Mouse (Mus musculus): Measurements from ENCODE around the gene Syt7. TPM values are rescaled to one million over a fixed set of nuclear protein-coding genes. Genes with fewer than 3 reads are reported as not detected.

Syt7 gene
- polyA plus RNA-seq, 1 experiment from 2014 or later, result 1.5 TPM

- WGBS, result 76% methylated on average over 9 of the region's 9 CpGs
- no peaks in the 10 kb centered on the region for H3K9me3 ChIP-seq
- no peak for DNase-seq (ENCODE audit: low spot score)
- peaks cover 17% of the 10 kb centered on the region for H3K27me3 ChIP-seq (ENCODE audit: insufficient read depth, poor library complexity, severe bottlenecking)
- H3K4me1 ChIP-seq (replicated peaks), result peaks cover 17% of the 10 kb centered on the region
- H3K36me3 ChIP-seq, result no peaks in the 10 kb centered on the region
- no peak overlapping the region for H3K27ac ChIP-seq
- H3K4me3 ChIP-seq, result no peak overlapping the region
These were observed 45.1 kb downstream of the Syt7 start for GRCm38 (mm10) chr19:10433879-10434540.

DNA sequence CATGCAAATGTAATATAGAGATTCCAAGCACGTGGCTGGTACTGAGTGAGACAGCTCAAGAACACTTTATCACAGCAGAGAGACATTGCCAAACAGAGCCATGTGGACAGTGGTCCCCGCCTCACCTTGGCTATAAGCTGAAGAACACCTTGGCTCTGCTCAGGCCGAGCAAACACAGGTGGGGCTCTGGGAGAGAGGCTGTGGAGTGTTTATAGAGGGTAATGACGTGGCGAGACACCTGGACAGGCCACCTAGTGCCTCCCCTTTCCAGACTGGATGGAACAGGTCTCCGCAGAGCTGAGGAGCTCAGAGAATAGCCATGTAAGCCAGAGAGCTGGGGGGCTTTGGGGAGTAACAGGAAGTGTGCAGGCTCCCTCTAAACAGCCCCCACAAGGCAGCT is 46.0 kb downstream of the Syt7 start:
- no peaks in the 10 kb centered on the region for H3K9me3 ChIP-seq
- peaks cover 17% of the 10 kb centered on the region for H3K4me1 ChIP-seq (replicated peaks)
- 0 out of 2 replicates have a peak, but pooled peaks cover 3% of the 10 kb centered on the region for H3K36me3 ChIP-seq
- no peak for DNase-seq (ENCODE audit: low spot score)
- 79% methylated on average over 6 of the region's 6 CpGs for WGBS
- H3K27ac ChIP-seq, result no peak overlapping the region
- no peak overlapping the region for H3K4me3 ChIP-seq
- H3K27me3 ChIP-seq (ENCODE audit: insufficient read depth, poor library complexity, severe bottlenecking), result peaks cover 17% of the 10 kb centered on the region

GRCm38 (mm10) chr19:10435908-10436307 is 47.0 kb downstream of the Syt7 start:
- 44% methylated on average over 3 of the region's 3 CpGs for WGBS
- peak; percentile 69 for DNase-seq (ENCODE audit: low spot score)
- Histone ChIP-seq H3K27ac (no peak overlapping the region), H3K4me1 (replicated peaks) (peaks cover 9% of the 10 kb centered on the region), H3K4me3 (no peak overlapping the region), H3K27me3 (ENCODE audit: insufficient read depth, poor library complexity, severe bottlenecking) (peaks cover 14% of the 10 kb centered on the region; the same call in 1 of the 2 replicates), H3K36me3 (0 out of 2 replicates have a peak, but pooled peaks cover 3% of the 10 kb centered on the region), H3K9me3 (no peaks in the 10 kb centered on the region)

DNA sequence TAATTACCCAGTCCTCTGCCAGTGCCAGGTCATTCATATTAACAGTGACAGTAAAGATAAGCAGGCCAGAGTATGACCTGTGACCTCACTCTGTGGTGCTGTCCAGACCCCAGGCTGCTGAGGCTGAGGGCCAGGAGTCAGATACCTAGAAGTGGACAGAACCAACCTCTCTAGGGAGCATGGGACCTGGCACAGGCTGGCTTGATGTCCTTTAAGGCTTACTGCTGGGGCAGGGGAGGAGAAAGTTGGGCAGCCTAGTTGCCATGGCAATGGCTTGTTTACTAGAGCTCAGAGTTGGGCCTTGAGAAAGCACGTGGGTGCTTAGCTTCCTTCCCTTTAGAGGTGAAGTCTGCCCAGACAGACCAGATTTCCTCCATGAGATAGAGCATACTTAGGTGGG is 47.8 kb downstream of the Syt7 start:
- no peaks in the 10 kb centered on the region for H3K9me3 ChIP-seq
- no peak overlapping the region for H3K27ac ChIP-seq
- H3K27me3 ChIP-seq (ENCODE audit: insufficient read depth, poor library complexity, severe bottlenecking), result peaks cover 14% of the 10 kb centered on the region; the same call in 1 of the 2 replicates
- H3K4me1 ChIP-seq (replicated peaks), result peaks cover 1% of the 10 kb centered on the region; the same call in 1 of the 2 replicates
- 61% methylated on average over 1 of the region's 1 CpGs for WGBS
- H3K4me3 ChIP-seq, result no peak overlapping the region
- 0 out of 2 replicates have a peak, but pooled peaks cover 3% of the 10 kb centered on the region for H3K36me3 ChIP-seq
- DNase-seq (ENCODE audit: low spot score), result no peak

DNA sequence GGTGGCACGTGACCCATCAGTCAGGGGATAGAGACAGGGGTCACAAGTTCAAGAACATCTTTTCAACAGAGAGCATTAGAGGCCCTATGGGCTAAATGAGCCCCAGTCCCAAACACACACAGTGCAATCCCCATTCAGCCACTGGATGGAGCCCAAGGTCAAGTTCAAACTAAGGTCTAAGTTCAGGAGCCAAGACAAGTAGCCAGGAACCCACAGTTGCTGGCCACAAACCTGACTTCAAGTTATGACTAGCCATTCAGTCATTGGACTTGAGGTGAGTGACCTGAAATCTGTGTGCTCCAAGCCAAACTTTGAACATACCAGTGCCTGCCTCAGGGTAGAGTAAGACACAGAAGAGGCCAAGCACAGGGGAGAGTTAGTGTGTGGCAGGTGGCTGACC is 48.6 kb downstream of the Syt7 start:
- peaks cover 14% of the 10 kb centered on the region; the same call in 1 of the 2 replicates for H3K27me3 ChIP-seq (ENCODE audit: insufficient read depth, poor library complexity, severe bottlenecking)
- H3K36me3 ChIP-seq, result 0 out of 2 replicates have a peak, but pooled peaks cover 3% of the 10 kb centered on the region
- no peaks in the 10 kb centered on the region for H3K9me3 ChIP-seq
- peak; percentile 26 for DNase-seq (ENCODE audit: low spot score)
- WGBS, result 61% methylated on average over 1 of the region's 1 CpGs
- no peak overlapping the region for H3K27ac ChIP-seq
- H3K4me1 ChIP-seq (replicated peaks), result no peaks in the 10 kb centered on the region
- no peak overlapping the region for H3K4me3 ChIP-seq

- WGBS, result 92% methylated on average over 15 of the region's 15 CpGs
- Histone ChIP-seq H3K27ac (no peak overlapping the region), H3K36me3 (peaks cover 10% of the 10 kb centered on the region; the same call in 1 of the 2 replicates)
These were observed 55.9 kb downstream of the Syt7 start for GRCm38 (mm10) chr19:10444685-10445369.

DNA sequence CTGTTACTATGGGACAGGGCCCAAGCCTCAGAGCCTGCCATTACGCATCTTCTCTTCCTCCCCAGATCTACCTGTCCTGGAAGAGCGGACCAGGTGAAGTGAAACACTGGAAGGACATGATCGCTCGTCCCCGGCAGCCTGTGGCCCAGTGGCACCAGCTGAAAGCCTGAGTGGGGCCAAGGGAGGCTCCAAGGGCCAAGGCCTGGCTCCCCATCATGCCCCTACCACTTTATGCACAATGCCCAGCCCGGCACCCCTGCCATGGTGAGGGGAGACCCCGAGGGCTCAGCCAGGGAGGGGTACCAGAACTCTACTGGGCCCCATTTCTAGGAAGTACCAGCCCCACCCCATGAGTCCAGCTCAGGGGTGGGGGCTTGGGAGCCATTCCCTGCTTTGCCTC is 59.4 kb downstream of the Syt7 start:
- H3K4me1 ChIP-seq (replicated peaks), result peaks cover 12% of the 10 kb centered on the region; the same call in 1 of the 2 replicates
- H3K9me3 ChIP-seq, result no peaks in the 10 kb centered on the region
- WGBS, result 94% methylated on average over 7 of the region's 7 CpGs
- no peak for DNase-seq (ENCODE audit: low spot score)
- no peak overlapping the region for H3K27ac ChIP-seq
- no peak overlapping the region for H3K4me3 ChIP-seq
- H3K27me3 ChIP-seq (ENCODE audit: insufficient read depth, poor library complexity, severe bottlenecking), result peaks cover 19% of the 10 kb centered on the region
- H3K36me3 ChIP-seq, result peaks cover 10% of the 10 kb centered on the region; the same call in 1 of the 2 replicates

More at GRCm38 (mm10) chr19:10444685-10445369, 55.9 kb downstream of the Syt7 start:
- 0 out of 2 replicates have a peak, but pooled peaks cover 5% of the 10 kb centered on the region for H3K4me1 ChIP-seq (replicated peaks)
- DNase-seq (ENCODE audit: low spot score), result no peak
- H3K9me3 ChIP-seq, result no peaks in the 10 kb centered on the region
- no peaks in the 10 kb centered on the region for H3K27me3 ChIP-seq (ENCODE audit: insufficient read depth, poor library complexity, severe bottlenecking)
- H3K4me3 ChIP-seq, result no peak overlapping the region

DNA sequence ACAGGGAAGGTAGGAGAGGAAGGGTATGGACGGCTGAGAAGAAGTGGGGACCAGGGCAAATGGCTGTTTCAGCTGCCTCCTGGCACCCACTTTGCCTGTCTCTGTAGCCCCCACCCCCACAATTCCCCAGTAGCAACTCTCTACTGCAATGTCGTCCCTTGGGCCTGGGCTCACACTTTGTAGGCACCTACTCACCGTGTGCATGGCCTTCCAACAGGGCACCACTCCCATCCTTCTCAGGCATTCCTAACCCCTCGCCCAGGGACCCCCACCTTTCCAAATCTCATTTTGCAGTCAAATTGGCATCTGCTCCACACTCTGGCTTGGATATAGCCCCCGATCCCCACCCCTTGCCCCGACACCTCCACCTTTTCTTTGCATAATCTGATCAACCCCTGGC is 60.3 kb downstream of the Syt7 start:
- H3K36me3 ChIP-seq, result peaks cover 10% of the 10 kb centered on the region; the same call in 1 of the 2 replicates
- H3K4me1 ChIP-seq (replicated peaks), result peaks cover 12% of the 10 kb centered on the region; the same call in 1 of the 2 replicates
- WGBS, result 68% methylated on average over 6 of the region's 6 CpGs
- peaks cover 28% of the 10 kb centered on the region for H3K27me3 ChIP-seq (ENCODE audit: insufficient read depth, poor library complexity, severe bottlenecking)
- H3K27ac ChIP-seq, result no peak overlapping the region
- no peak for DNase-seq (ENCODE audit: low spot score)
- no peaks in the 10 kb centered on the region for H3K9me3 ChIP-seq
- H3K4me3 ChIP-seq, result no peak overlapping the region

- peaks cover 10% of the 10 kb centered on the region; the same call in 1 of the 2 replicates for H3K36me3 ChIP-seq
- no peaks in the 10 kb centered on the region for H3K9me3 ChIP-seq
- no peak overlapping the region for H3K27ac ChIP-seq
- DNase-seq (ENCODE audit: low spot score), result peak; percentile 76
- peaks cover 16% of the 10 kb centered on the region for H3K4me1 ChIP-seq (replicated peaks)
- WGBS, result 9% methylated on average over 3 of the region's 3 CpGs
- no peak overlapping the region for H3K4me3 ChIP-seq
- H3K27me3 ChIP-seq (ENCODE audit: insufficient read depth, poor library complexity, severe bottlenecking), result peaks cover 34% of the 10 kb centered on the region
These were observed 60.8 kb downstream of the Syt7 start for GRCm38 (mm10) chr19:10449708-10450107.

DNA sequence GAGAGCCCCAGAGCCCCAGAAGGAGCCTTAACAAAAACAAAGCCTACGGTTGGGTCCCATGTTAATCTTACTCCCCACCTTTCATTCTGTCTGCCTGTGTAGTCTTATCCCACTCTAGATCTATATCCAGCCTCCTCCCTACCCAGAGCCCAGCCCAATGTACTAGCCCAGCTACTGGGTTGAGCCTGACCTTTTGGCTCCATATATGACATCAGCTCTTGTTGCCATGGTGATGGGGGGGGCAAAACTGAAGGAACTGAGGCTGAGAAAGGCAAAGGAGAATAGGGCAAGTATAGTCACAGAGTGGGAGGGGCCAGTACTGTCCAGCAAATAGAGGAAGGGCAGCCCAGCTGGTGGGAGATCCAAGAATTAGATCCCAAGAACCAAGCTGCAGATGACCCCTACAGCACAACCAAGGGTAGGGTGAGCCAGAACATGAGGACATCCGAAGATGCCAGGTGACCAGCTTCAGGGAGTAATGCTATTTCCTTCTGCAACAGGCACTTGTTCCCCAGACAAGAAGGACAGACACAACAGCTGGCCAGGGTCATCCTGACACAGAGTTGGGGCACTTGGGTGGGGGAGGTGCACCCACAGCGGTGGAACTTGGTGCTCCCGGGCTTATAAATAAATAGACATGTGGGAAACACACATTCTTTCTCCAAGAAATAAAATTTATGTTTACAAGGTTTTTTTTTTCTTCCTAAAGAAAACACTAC is 66.0 kb downstream of the Syt7 start:
- H3K9me3 ChIP-seq, result no peaks in the 10 kb centered on the region
- no peak overlapping the region for H3K4me3 ChIP-seq
- no peak overlapping the region for H3K27ac ChIP-seq
- no peak for DNase-seq (ENCODE audit: low spot score)
- H3K4me1 ChIP-seq (replicated peaks), result peaks cover 52% of the 10 kb centered on the region
- H3K36me3 ChIP-seq, result no peaks in the 10 kb centered on the region
- 58% methylated on average over 4 of the region's 4 CpGs for WGBS
- H3K27me3 ChIP-seq (ENCODE audit: insufficient read depth, poor library complexity, severe bottlenecking), result peaks cover 84% of the 10 kb centered on the region

DNA sequence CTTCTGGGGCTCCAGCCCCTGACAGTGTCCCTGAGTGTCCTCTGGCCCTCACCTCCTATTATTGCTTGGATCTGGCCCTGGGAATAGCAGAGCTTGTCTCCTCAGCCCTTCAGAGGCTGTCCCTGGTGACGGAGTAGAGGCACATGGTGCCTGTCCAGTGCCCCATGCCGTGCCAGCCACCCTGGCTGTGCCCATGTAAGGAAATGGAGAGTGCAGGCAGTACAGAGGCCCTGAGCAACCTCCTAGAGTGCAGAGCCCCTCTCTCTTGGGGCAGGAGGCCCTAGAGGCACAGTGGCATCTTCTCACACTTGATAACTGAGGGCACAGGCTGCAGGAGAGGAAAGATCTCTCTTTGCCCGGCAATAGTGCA is 66.5 kb downstream of the Syt7 start:
- H3K4me1 ChIP-seq (replicated peaks), result peaks cover 57% of the 10 kb centered on the region
- H3K27ac ChIP-seq, result no peak overlapping the region
- no peaks in the 10 kb centered on the region for H3K9me3 ChIP-seq

GRCm38 (mm10) chr19:10456752-10457483 is 68.0 kb downstream of the Syt7 start, which contains the start of gene Lrrc10b:
Gene Lrrc10b (minus strand): TSS chr19:10457473.
- H3K27ac ChIP-seq, result peak within 1 kb of the TSS; percentile 82
- peak within 1 kb of the TSS; percentile 58 for H3K4me3 ChIP-seq
- H3K36me3 ChIP-seq, result no peaks in the 10 kb centered on the region
- H3K9me3 ChIP-seq, result no peaks in the 10 kb centered on the region
- DNase-seq (ENCODE audit: low spot score), result peak; percentile 81
- peaks cover 99% of the 10 kb centered on the region for H3K27me3 ChIP-seq (ENCODE audit: insufficient read depth, poor library complexity, severe bottlenecking)
- WGBS, result under 1% methylated on average over 96 of the region's 96 CpGs
- peaks cover 66% of the 10 kb centered on the region for H3K4me1 ChIP-seq (replicated peaks)

More for the DNA sequence above, 66.5 kb downstream of the Syt7 start:
- DNase-seq (ENCODE audit: low spot score), result no peak
- Histone ChIP-seq H3K36me3 (no peaks in the 10 kb centered on the region), H3K4me3 (no peak overlapping the region), H3K27me3 (ENCODE audit: insufficient read depth, poor library complexity, severe bottlenecking) (peaks cover 90% of the 10 kb centered on the region)
- 69% methylated on average over 3 of the region's 3 CpGs for WGBS
